21 mouse cellular contexts compared by ENCODE assay signal in genomic region chr14:13283211-13283610, GRCm38 (mm10). TPM values are rescaled to one million over a fixed set of nuclear protein-coding genes. Genes with fewer than 3 reads are reported as not detected.
DNase-seq lines count a peak whose midpoint lies in the region; ATAC-seq and TF ChIP-seq lines count a peak whose summit lies in the region.
"Had no signal": no experiment of that assay in that cellular context is flagged by ENCODE, and none has a peak within 500 bp of the region (broad histone marks: within the 10 kb centered on the region; RNA-seq: fewer than 3 reads in every experiment).

No protein-coding gene starts in this region.

- TF ChIP-seq CTCF in kidney, adult 2 months (conservative IDR thresholded peaks at IDR 0.05; ENCODE audit: insufficient read depth, insufficient read length, low read depth, low read length), result no peak

- no peaks in the 10 kb centered on the region for H3K36me3 ChIP-seq in forebrain, embryonic 14.5 days (ENCODE audit: control insufficient read depth, insufficient read depth, low read length)
- no peaks in the 10 kb centered on the region for H3K36me3 ChIP-seq in forebrain, embryonic 12.5 days (replicated peaks)
- H3K36me3 ChIP-seq in kidney, adult 2 months (ENCODE audit: control insufficient read depth, insufficient read depth, low read length), result no peaks in the 10 kb centered on the region
- H3K36me3 ChIP-seq: heart, embryonic 12.5 days; hindbrain, embryonic 12.5 days; midbrain, embryonic 13.5 days; neural tube, embryonic 15.5 days had no signal

- H3K27me3 ChIP-seq in forebrain, embryonic 14.5 days (replicated peaks; ENCODE audit: control insufficient read depth, insufficient read depth, low read length), result no peaks in the 10 kb centered on the region
- peaks cover 9% of the 10 kb centered on the region for H3K27me3 ChIP-seq in forebrain, embryonic 12.5 days
- no peaks in the 10 kb centered on the region for H3K27me3 ChIP-seq in kidney, adult 2 months (replicated peaks; ENCODE audit: control insufficient read depth, insufficient read depth, low read length)
- H3K27me3 ChIP-seq: neural tube, embryonic 15.5 days had no signal

- no peak overlapping the region for H3K9ac ChIP-seq in forebrain, embryonic 14.5 days (ENCODE audit: low read length)
- H3K9ac ChIP-seq in forebrain, embryonic 12.5 days, result no peak overlapping the region
- H3K9ac ChIP-seq: heart, embryonic 12.5 days; hindbrain, embryonic 12.5 days; midbrain, embryonic 13.5 days; neural tube, embryonic 15.5 days had no signal

- no peaks in the 10 kb centered on the region for H3K9me3 ChIP-seq in forebrain, embryonic 14.5 days (replicated peaks; ENCODE audit: control insufficient read depth, low read length)
- H3K9me3 ChIP-seq in forebrain, embryonic 12.5 days, result no peaks in the 10 kb centered on the region
- H3K9me3 ChIP-seq: heart, embryonic 12.5 days; hindbrain, embryonic 12.5 days; midbrain, embryonic 13.5 days; neural tube, embryonic 15.5 days had no signal

- no peak for ATAC-seq in forebrain, embryonic 14.5 days
- ATAC-seq in forebrain, embryonic 12.5 days (ENCODE audit: low FRiP score), result no peak
- ATAC-seq: CD4-positive, CD25-positive, alpha-beta regulatory T cell, adult 4 months; lung, postnatal 0 days; midbrain, embryonic 13.5 days had no signal

- peaks cover 8% of the 10 kb centered on the region; the same call in 1 of the 2 replicates for H3K4me1 ChIP-seq in forebrain, embryonic 14.5 days (ENCODE audit: control insufficient read depth, insufficient read depth, low read length)
- peaks cover 12% of the 10 kb centered on the region for H3K4me1 ChIP-seq in forebrain, embryonic 12.5 days
- H3K4me1 ChIP-seq in kidney, adult 2 months (ENCODE audit: control insufficient read depth, insufficient read depth, low read length), result no peaks in the 10 kb centered on the region
- H3K4me1 ChIP-seq: heart, embryonic 12.5 days had no signal

- TF ChIP-seq POLR2A in kidney, adult 2 months (IDR thresholded peaks at IDR 0.05; ENCODE audit: low read depth, low read length), result no peak

- peak; percentile 65 for DNase-seq in forebrain, embryonic 14.5 days (ENCODE audit: low spot score)
- DNase-seq in layer of hippocampus, adult 9-11 months, result peak; percentile 30
- no peak for DNase-seq in layer of hippocampus, adult 9-10 months (ENCODE audit: low spot score)
- peak; percentile 20 to 44 for DNase-seq in cerebellum, adult 18-20 months
- DNase-seq in cerebellum, postnatal 25 days, result peak; percentile 43 to 62
- DNase-seq in frontal cortex, adult 2 months (ENCODE audit: extremely low spot score in 1 of 2, low spot score in 1 of 2), result no peak
- DNase-seq in kidney, adult 2 months, result no peak
- DNase-seq: adrenal gland, postnatal 36 days; heart, postnatal 14 days; kidney, adult 9 months; kidney, postnatal 36 days; liver; thymus, postnatal 36 days had no signal

- no peak overlapping the region for H3K4me2 ChIP-seq in forebrain, embryonic 14.5 days (ENCODE audit: low read length)
- H3K4me2 ChIP-seq in forebrain, embryonic 12.5 days, result no peak overlapping the region

- H3K27ac ChIP-seq in forebrain, embryonic 14.5 days (ENCODE audit: low read depth, low read length), result no peak overlapping the region
- H3K27ac ChIP-seq in forebrain, embryonic 12.5 days, result no peak overlapping the region
- H3K27ac ChIP-seq in kidney, adult 2 months (ENCODE audit: insufficient read depth, low read depth, low read length), result no peak overlapping the region
- H3K27ac ChIP-seq: hindbrain, embryonic 12.5 days; midbrain, embryonic 13.5 days; neural tube, embryonic 15.5 days had no signal

- WGBS in forebrain, embryonic 14.5 days, result 50% methylated on average over 4 of the region's 4 CpGs
- WGBS in forebrain, embryonic 12.5 days, result 76% methylated on average over 4 of the region's 4 CpGs
- 64% methylated on average over 4 of the region's 4 CpGs for WGBS in kidney, adult 2 months

- H3K4me3 ChIP-seq in forebrain, embryonic 14.5 days (ENCODE audit: low read depth, low read length), result no peak overlapping the region
- no peak overlapping the region for H3K4me3 ChIP-seq in forebrain, embryonic 12.5 days (replicated peaks)
- no peak overlapping the region for H3K4me3 ChIP-seq in kidney, adult 2 months (ENCODE audit: insufficient read depth, low read depth, low read length)

RNA-seq across cellular contexts. Expression of gene Synpr, which starts 1.4 kb away (rescaled TPM):
- polyA plus RNA-seq in forebrain, embryonic 14.5 days (2014; fragmentation: Nextera tagmentation; extraction: Ambion mirVana), result 28.9 and 32.4 TPM in 2 replicates
- 10.5 and 11.6 TPM in 2 replicates for polyA plus RNA-seq in forebrain, embryonic 12.5 days (2016; fragmentation: Nextera tagmentation; extraction: Ambion mirVana)
- polyA plus RNA-seq in frontal cortex, adult 2 months (2012; rRNA removed), result 334 and 350 TPM in 2 replicates
- polyA plus RNA-seq in kidney, adult 2 months (2012; rRNA removed), result not detected in 2 replicates
- polyA plus RNA-seq: spleen, adult 2 months had no signal

Comparison
In these comparisons a context has a peak if more than half of its experiments do, and no peak if none do; other contexts are left out.
1. DNase-seq: peak in forebrain, embryonic 14.5 days (single experiment), layer of hippocampus, adult 9-11 months (single experiment), cerebellum, adult 18-20 months (2 of 2) and cerebellum, postnatal 25 days (2 of 2); none in layer of hippocampus, adult 9-10 months (single experiment), frontal cortex, adult 2 months (0 of 2) and kidney, adult 2 months (single experiment).
2. RNA of gene Synpr, which starts 1.4 kb away (polyA plus RNA-seq): 334 to 350 TPM in frontal cortex, adult 2 months, 28.9 to 32.4 TPM in forebrain, embryonic 14.5 days and 10.5 to 11.6 TPM in forebrain, embryonic 12.5 days; not detected in kidney, adult 2 months; every median in the first group is over 10 times any median in the second.